Mouse (Mus musculus) cortical plate, adult 2 months (tissue): Measurements from ENCODE around the gene Frmd4b. TPM values are rescaled to one million over a fixed set of nuclear protein-coding genes. Genes with fewer than 3 reads are reported as not detected.
A peak's percentile ranks its signal among the peaks of the same experiment; 100 is the strongest.

ENCODE experiments used
- H3K27ac ChIP-seq: fragments of 200-500 bp; 2 replicates; pipeline ENCODE4 v1.5.1; 2012; ENCODE audit warnings: low read length, control low read depth, inconsistent platforms; ENCODE audit not compliant: insufficient read depth
- H3K4me1 ChIP-seq: fragments of 200-500 bp; 2 replicates; pipeline ENCODE4 v1.6.1; 2011; ENCODE audit warnings: low read length; ENCODE audit not compliant: control insufficient read depth, insufficient read depth
- H3K4me3 ChIP-seq: fragments of 200-500 bp; 2 replicates; pipeline ENCODE4 v1.5.1; 2011; ENCODE audit warnings: mild to moderate bottlenecking, low read length, control low read depth; ENCODE audit not compliant: insufficient read depth
- CTCF ChIP-seq: fragments of 200-500 bp; IDR thresholded peaks from 2 replicates; pipeline ENCODE4 v1.5.1; 2011; ENCODE audit warnings: mild to moderate bottlenecking, control low read depth, low read length; ENCODE audit not compliant: insufficient read depth; ENCODE audit errors: extremely low read depth
- POLR2A ChIP-seq: fragments of 200-500 bp; IDR thresholded peaks from 2 replicates; pipeline ENCODE4 v1.6.1; 2011; ENCODE audit warnings: mild to moderate bottlenecking, low read length, control low read depth; ENCODE audit not compliant: insufficient read depth; ENCODE audit errors: extremely low read depth
- polyA plus RNA-seq: library from polyadenylated mRNA; depleted of rRNA; stranded (reverse); fragments of >200 nt; gene quantifications from 2 replicates; pipeline ENCODE4 v1.2.3, GENCODE M21; 2012

Frmd4b gene
- polyA plus RNA-seq, 1 experiment, result 17.1 TPM

- no peak for TF ChIP-seq POLR2A
- Histone ChIP-seq H3K27ac (no peak overlapping the region), H3K4me3 (no peak overlapping the region), H3K4me1 (no peaks in the 10 kb centered on the region)
Measured at GRCm38 (mm10) chr6:97341148-97341547, 276.2 kb downstream of the Frmd4b start.

GRCm38 (mm10) chr6:97340211-97340791 is 277.0 kb downstream of the Frmd4b start:
- H3K4me3 ChIP-seq, result no peak overlapping the region
- no peak overlapping the region for H3K27ac ChIP-seq
- no peaks in the 10 kb centered on the region for H3K4me1 ChIP-seq
- TF ChIP-seq POLR2A, result no peak
- TF ChIP-seq CTCF, result no peak

- TF ChIP-seq CTCF, result no peak
- no peak for TF ChIP-seq POLR2A
- H3K27ac ChIP-seq, result peak overlapping the region; percentile 89; the same call in 1 of the 2 replicates
Measured at GRCm38 (mm10) chr6:97339271-97339681, 278.1 kb downstream of the Frmd4b start.

GRCm38 (mm10) chr6:97338843-97339242 is 278.5 kb downstream of the Frmd4b start:
- Histone ChIP-seq H3K27ac (peak overlapping the region; percentile 89; the same call in 1 of the 2 replicates), H3K4me3 (no peak overlapping the region), H3K4me1 (no peaks in the 10 kb centered on the region)
- TF ChIP-seq CTCF (no peak), POLR2A (no peak)

More at GRCm38 (mm10) chr6:97339271-97339681, 278.1 kb downstream of the Frmd4b start:
- Histone ChIP-seq H3K4me3 (no peak overlapping the region), H3K4me1 (no peaks in the 10 kb centered on the region)

GRCm38 (mm10) chr6:97333323-97333722 is 284.0 kb downstream of the Frmd4b start:
- no peak overlapping the region for H3K4me3 ChIP-seq
- no peak overlapping the region for H3K27ac ChIP-seq
- TF ChIP-seq POLR2A (no peak), CTCF (no peak)
- no peaks in the 10 kb centered on the region for H3K4me1 ChIP-seq

GRCm38 (mm10) chr6:97323951-97324350 is 293.4 kb downstream of the Frmd4b start:
- no peak overlapping the region for H3K4me3 ChIP-seq
- no peaks in the 10 kb centered on the region; the same call in 1 of the 2 replicates for H3K4me1 ChIP-seq
- H3K27ac ChIP-seq, result no peak overlapping the region
- TF ChIP-seq CTCF (no peak), POLR2A (no peak)

GRCm38 (mm10) chr6:97322126-97322525 is 295.2 kb downstream of the Frmd4b start:
- Histone ChIP-seq H3K4me3 (no peak overlapping the region), H3K4me1 (no peaks in the 10 kb centered on the region; the same call in 1 of the 2 replicates), H3K27ac (no peak overlapping the region; the same call in 1 of the 2 replicates)
- TF ChIP-seq POLR2A, result no peak
- TF ChIP-seq CTCF, result no peak

- Histone ChIP-seq H3K4me1 (no peaks in the 10 kb centered on the region; the same call in 1 of the 2 replicates), H3K4me3 (no peak overlapping the region), H3K27ac (no peak overlapping the region)
- TF ChIP-seq CTCF, result no peak
- no peak for TF ChIP-seq POLR2A
Measured at GRCm38 (mm10) chr6:97321156-97321555, 296.2 kb downstream of the Frmd4b start.

- H3K27ac ChIP-seq, result no peak overlapping the region
- TF ChIP-seq CTCF (no peak), POLR2A (no peak)
Measured at GRCm38 (mm10) chr6:97319081-97319480, 298.3 kb downstream of the Frmd4b start.

GRCm38 (mm10) chr6:97317956-97318355 is 299.4 kb downstream of the Frmd4b start:
- no peak overlapping the region for H3K27ac ChIP-seq
- no peak overlapping the region for H3K4me3 ChIP-seq
- TF ChIP-seq CTCF (no peak), POLR2A (no peak)
- H3K4me1 ChIP-seq, result no peaks in the 10 kb centered on the region; the same call in 1 of the 2 replicates

More at GRCm38 (mm10) chr6:97319081-97319480, 298.3 kb downstream of the Frmd4b start:
- H3K4me1 ChIP-seq, result no peaks in the 10 kb centered on the region; the same call in 1 of the 2 replicates
- no peak overlapping the region for H3K4me3 ChIP-seq

GRCm38 (mm10) chr6:97316716-97317115 is 300.6 kb downstream of the Frmd4b start:
- Histone ChIP-seq H3K4me3 (no peak overlapping the region), H3K4me1 (no peaks in the 10 kb centered on the region; the same call in 1 of the 2 replicates), H3K27ac (no peak overlapping the region)
- TF ChIP-seq POLR2A, result no peak
- TF ChIP-seq CTCF, result no peak
